Mouse (Mus musculus) forebrain, postnatal 0 days (tissue): Measurements from ENCODE around the gene Mansc1. TPM values are rescaled to one million over a fixed set of nuclear protein-coding genes. Genes with fewer than 3 reads are reported as not detected.
A peak's percentile ranks its signal among the peaks of the same experiment; 100 is the strongest.

Source experiments
- ATAC-seq: fragments of 200-750 bp; cut with Nextera tagmentation; 2 replicates; pipeline ENCODE4 v1.8.0; 2017; ENCODE audit warnings: mild to moderate bottlenecking, moderate library complexity
- DNase-seq: peaks from one replicate; pipeline ENCODE4 v3.0.0-alpha.2; 2015
- H3K27ac ChIP-seq: fragments of 300-500 bp; sonication (generic); 2 replicates; pipeline ENCODE4 v1.5.1; 2014; ENCODE audit warnings: low read depth, mild to moderate bottlenecking, antibody characterized with exemption, low read length, moderate library complexity, mixed read lengths
- H3K27me3 ChIP-seq: fragments of 300-500 bp; sonication (generic); 2 replicates; pipeline ENCODE4 v1.6.1; 2014; ENCODE audit warnings: mild to moderate bottlenecking, low read length, mixed read lengths; ENCODE audit not compliant: insufficient read depth
- H3K36me3 ChIP-seq: fragments of 300-500 bp; sonication (generic); 2 replicates; pipeline ENCODE4 v1.6.1; 2014; ENCODE audit warnings: mild to moderate bottlenecking, moderate library complexity; ENCODE audit not compliant: insufficient read depth
- H3K4me1 ChIP-seq: fragments of 300-500 bp; sonication (generic); 2 replicates; pipeline ENCODE4 v1.6.1; 2014; ENCODE audit warnings: antibody characterized with exemption; ENCODE audit not compliant: insufficient read depth
- H3K4me2 ChIP-seq: fragments of 300-500 bp; sonication (generic); 2 replicates; pipeline ENCODE4 v1.6.1; 2014; ENCODE audit warnings: low read depth, mild to moderate bottlenecking, moderate library complexity
- H3K4me3 ChIP-seq: fragments of 300-500 bp; sonication (generic); 2 replicates; pipeline ENCODE4 v1.5.1; 2014; ENCODE audit warnings: low read depth, low read length, mixed read lengths
- H3K9ac ChIP-seq: fragments of 300-500 bp; sonication (generic); 2 replicates; pipeline ENCODE4 v1.6.1; 2014; ENCODE audit warnings: mild to moderate bottlenecking
- H3K9me3 ChIP-seq: fragments of 300-500 bp; sonication (generic); 2 replicates; pipeline ENCODE4 v1.6.1; 2016; ENCODE audit warnings: low read length
- CTCF ChIP-seq: sonication (generic); IDR thresholded peaks from 2 replicates; pipeline ENCODE4 v1.5.1; 2016; ENCODE audit warnings: antibody characterized with exemption, control low read depth, low read depth
- WGBS: fragments of 180-500 bp; shearing (Covaris S2); extraction: QIAGEN DNeasy Blood & Tissue Kit; methylation state at CpG from one replicate; pipeline ENCODE4 v1.1.7; 2014; 5-methylcytosine and 5-hydroxymethylcytosine counted together
- polyA plus RNA-seq: library from polyadenylated mRNA; unstranded; fragments of >200 nt; fragmentation: Nextera tagmentation; extraction: Ambion mirVana; gene quantifications from 2 replicates; pipeline ENCODE4 v1.2.1, GENCODE M21; 2015
- total RNA-seq: library from RNA; depleted of rRNA; stranded (reverse); fragments of >200 nt; gene quantifications from 2 replicates; pipeline ENCODE4 v1.2.3, GENCODE M21; 2014

Gene Mansc1
- total and polyA plus RNA-seq, 2 experiments from 2014 or later, result 1.9 to 2.8 TPM

DNA sequence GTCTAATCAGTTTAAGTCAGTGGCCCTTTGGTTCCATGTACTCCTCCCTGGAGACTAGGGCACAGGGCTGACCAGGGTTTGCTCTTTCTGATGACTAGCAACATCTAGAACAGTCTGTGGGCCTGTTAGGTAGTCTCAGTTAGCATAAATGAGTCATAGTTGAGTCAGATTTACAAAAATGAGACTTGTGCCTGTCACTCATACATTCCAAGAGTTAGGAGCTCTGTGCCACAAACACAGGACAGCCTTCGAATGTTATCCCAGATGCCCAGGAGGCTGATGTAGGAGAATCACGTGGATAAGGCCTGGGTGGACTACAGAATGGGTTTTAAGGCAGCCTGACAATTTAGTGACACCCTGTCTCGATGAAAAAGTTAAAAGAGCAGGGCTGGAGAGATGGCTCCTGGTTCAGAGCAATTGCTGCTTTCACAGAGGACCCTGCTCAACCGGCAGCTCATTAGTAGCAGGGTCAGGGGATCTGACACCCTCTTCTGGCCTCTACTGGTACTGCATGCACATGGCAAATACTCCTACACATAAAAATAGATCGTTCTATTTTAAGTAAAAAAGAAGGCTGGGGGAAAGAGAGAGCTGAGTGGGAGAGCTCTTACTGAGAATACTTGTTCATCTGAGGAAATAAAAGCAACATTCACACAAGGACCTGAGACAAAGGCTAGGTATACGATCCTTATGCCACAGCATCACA lies 11.3 kb downstream of the Mansc1 start:
- peak; percentile 62 for TF ChIP-seq CTCF

DNA sequence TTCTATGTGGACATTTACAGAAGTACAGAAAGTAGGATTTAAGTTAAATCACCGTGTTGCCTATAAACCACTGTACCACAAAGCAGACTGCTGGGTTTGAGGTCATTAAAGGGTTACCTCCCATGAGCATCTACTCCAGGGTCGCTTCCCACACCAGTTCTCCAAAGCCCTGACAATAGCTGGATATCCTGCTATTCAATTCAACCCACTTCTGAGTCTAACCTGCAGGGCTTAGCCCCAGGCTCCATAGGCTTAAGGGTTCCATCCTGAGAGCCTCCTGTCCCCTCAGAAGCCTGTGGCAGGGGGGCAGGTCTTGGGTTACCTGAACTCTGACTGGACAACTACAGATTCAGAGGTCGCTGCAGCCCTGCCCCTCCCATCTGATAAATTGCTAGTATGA lies 12.2 kb downstream of the Mansc1 start:
- Histone ChIP-seq H3K27ac (no peak overlapping the region), H3K4me3 (no peak overlapping the region), H3K36me3 (no peaks in the 10 kb centered on the region), H3K4me1 (no peaks in the 10 kb centered on the region), H3K9me3 (no peaks in the 10 kb centered on the region), H3K27me3 (no peaks in the 10 kb centered on the region), H3K9ac (no peak overlapping the region), H3K4me2 (no peak overlapping the region)
- ATAC-seq (no peak), DNase-seq (no peak)
- no peak for TF ChIP-seq CTCF
- WGBS, result 74% methylated on average over 3 of the region's 3 CpGs

More for the DNA sequence above, 11.3 kb downstream of the Mansc1 start:
- ATAC-seq (no peak), DNase-seq (peak; percentile 51)
- Histone ChIP-seq H3K36me3 (no peaks in the 10 kb centered on the region), H3K4me3 (no peak overlapping the region), H3K9me3 (no peaks in the 10 kb centered on the region), H3K9ac (no peak overlapping the region), H3K4me2 (no peak overlapping the region), H3K4me1 (no peaks in the 10 kb centered on the region), H3K27me3 (no peaks in the 10 kb centered on the region), H3K27ac (no peak overlapping the region)
- WGBS, result 65% methylated on average over 6 of the region's 6 CpGs

DNA sequence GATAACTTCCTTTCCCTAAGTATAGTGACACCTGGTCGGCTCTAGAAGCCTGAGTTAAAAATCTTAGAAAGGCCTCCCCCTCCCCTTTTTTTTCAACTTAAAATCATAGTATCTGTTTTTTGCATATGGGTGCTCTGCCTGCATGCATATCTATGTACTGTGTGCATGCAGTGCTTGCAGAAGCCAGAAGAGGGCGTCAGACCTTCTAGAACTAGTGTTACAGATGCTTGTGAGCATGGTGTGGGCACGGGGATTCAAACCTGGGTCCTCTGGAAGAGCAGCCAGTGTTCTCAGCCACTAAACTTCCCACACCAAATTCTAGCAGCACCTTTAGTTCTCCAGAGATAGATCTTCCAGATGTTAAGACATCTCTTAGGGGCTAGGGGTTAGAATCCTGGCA lies 14.7 kb downstream of the Mansc1 start:
- no peaks in the 10 kb centered on the region for H3K4me1 ChIP-seq
- H3K4me2 ChIP-seq, result no peak overlapping the region
- ATAC-seq (no peak), DNase-seq (no peak)
- no peaks in the 10 kb centered on the region for H3K9me3 ChIP-seq
- 58% methylated on average over 3 of the region's 3 CpGs for WGBS
- TF ChIP-seq CTCF, result 0 out of 2 replicates have a peak, but pooled peaks have one; percentile 10
- no peaks in the 10 kb centered on the region for H3K27me3 ChIP-seq
- no peaks in the 10 kb centered on the region for H3K36me3 ChIP-seq
- H3K4me3 ChIP-seq, result no peak overlapping the region
- no peak overlapping the region for H3K27ac ChIP-seq
- H3K9ac ChIP-seq, result no peak overlapping the region

DNA sequence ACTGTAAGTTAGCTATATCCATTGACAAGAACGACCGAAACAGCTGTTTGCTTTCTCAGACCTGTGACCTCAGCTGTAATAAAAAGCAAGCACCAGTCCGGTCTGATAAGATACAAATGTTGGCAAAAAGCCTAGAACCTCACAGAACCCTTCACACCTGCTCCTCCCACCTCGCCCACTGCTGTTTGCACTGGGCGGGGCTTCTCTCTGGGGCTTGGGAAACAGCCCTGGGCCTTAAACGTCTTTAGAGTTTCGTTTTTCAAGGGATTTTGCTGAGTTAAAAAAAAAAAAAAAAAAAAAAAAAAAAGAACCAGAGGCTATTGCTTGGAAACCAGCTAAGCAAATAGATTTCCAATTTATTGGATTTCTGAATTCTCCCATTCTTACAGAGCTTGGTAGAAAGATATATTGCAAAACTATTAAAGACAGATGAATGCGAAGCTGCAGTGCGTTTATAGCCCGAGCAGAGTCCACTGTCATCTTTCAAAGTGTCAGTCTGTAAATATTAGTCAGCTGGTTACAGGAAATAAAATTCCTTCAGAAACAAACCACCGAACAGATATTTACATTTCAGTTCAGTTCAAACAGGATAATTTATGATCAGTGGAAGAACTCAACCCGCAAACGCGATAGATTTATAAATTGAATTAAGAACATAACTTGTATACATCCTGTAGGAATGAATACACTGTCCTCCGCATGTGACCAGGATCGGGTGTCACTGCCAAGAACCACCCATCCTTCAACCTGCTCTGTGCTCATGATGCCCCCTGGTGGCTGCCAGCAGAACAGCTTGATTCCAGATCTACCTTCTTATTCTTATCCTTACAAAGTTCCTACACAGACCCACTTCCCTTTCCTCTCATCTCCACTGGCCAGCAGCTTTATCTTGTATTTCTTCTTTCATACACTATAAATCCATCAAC lies 17.3 kb downstream of the Mansc1 start:
- Histone ChIP-seq H3K36me3 (no peaks in the 10 kb centered on the region), H3K9me3 (no peaks in the 10 kb centered on the region), H3K9ac (no peak overlapping the region), H3K4me3 (peak overlapping the region; percentile 13; the same call in 1 of the 2 replicates), H3K4me2 (peak overlapping the region; percentile 29), H3K27me3 (no peaks in the 10 kb centered on the region), H3K4me1 (no peaks in the 10 kb centered on the region), H3K27ac (no peak overlapping the region)
- ATAC-seq (peak; percentile 70), DNase-seq (peak; percentile 87)
- WGBS, result 24% methylated on average over 16 of the region's 16 CpGs
- TF ChIP-seq CTCF, result peak; percentile 97

DNA sequence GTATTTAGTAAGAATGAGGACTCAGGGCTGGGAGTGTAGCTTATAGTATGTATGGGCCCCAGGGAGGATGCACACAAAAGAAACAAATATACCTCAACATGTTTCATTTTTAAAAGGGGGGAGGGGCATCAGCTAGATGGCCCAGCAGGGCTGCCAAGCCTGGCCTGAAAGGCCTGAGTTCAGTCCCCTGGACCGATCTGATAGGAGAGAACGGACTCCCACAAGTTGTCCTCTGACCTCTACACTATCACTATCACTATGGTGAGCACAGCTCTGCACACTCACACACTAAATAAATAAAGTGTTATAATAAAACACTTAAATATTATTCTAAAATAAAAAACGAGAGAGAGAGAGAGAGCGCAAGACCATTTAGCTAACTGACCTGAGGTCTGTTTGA lies 18.0 kb downstream of the Mansc1 start:
- whole genome bisulfite sequencing, result 91% methylated on average over 4 of the region's 4 CpGs
- Histone ChIP-seq H3K36me3 (no peaks in the 10 kb centered on the region), H3K4me3 (no peak overlapping the region), H3K27ac (no peak overlapping the region), H3K4me1 (no peaks in the 10 kb centered on the region), H3K9ac (no peak overlapping the region), H3K4me2 (no peak overlapping the region), H3K27me3 (no peaks in the 10 kb centered on the region), H3K9me3 (no peaks in the 10 kb centered on the region)
- TF ChIP-seq CTCF, result no peak
- DNase-seq (no peak), ATAC-seq (no peak)

DNA sequence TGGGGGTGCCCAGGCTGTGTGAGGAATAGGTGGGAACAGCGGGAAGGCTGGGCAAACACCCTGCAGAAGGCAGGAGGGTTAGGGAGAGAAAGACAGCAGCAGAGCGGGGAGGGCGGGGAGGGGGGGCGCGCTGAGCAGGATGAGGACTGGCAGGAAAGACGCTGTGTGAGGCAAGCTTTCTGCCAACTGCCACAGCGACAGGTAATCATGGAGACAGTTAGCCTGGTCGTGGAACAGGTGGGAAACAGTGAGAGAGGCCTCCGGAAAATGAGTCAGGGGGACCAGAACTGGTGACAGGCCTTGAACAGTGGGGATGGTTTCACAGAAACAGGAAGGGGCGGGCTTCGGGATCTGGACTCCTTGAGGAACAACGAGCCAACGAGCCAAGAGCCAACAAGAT lies 20.4 kb downstream of the Mansc1 start:
- Histone ChIP-seq H3K4me3 (no peak overlapping the region), H3K9ac (no peak overlapping the region; the same call in 1 of the 2 replicates), H3K27me3 (no peaks in the 10 kb centered on the region), H3K27ac (no peak overlapping the region), H3K4me1 (no peaks in the 10 kb centered on the region), H3K9me3 (no peaks in the 10 kb centered on the region), H3K36me3 (no peaks in the 10 kb centered on the region), H3K4me2 (no peak overlapping the region)
- TF ChIP-seq CTCF, result no peak
- WGBS, result 67% methylated on average over 13 of the region's 13 CpGs
- DNase-seq, result no peak
- peak; percentile 46; the same call in 1 of the 2 replicates for ATAC-seq

DNA sequence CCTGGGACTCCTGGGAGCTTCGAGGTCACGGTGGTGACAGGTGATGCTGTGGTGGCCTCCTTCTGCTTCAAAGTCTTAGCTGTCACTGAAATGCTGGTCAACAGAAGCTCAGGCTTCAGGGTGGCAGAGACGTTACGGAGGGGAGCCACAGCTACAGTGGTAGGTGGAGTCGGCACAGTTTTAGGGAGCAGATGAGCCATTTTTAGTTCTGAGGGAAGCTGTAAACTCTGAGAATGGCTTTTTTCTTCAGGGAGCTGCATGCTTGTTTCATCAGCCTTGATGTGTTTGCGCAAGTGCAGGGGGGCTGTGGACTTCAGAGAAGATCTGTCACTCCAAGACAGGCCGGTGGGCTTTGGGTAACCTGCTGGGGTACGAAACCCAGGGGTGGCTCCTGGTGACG lies 21.9 kb downstream of the Mansc1 start:
- no peak overlapping the region for H3K9ac ChIP-seq
- H3K27me3 ChIP-seq, result no peaks in the 10 kb centered on the region
- no peak overlapping the region for H3K4me3 ChIP-seq
- no peak for DNase-seq
- H3K4me1 ChIP-seq, result no peaks in the 10 kb centered on the region
- no peak overlapping the region for H3K4me2 ChIP-seq
- H3K36me3 ChIP-seq, result no peaks in the 10 kb centered on the region
- no peak overlapping the region for H3K27ac ChIP-seq
- TF ChIP-seq CTCF, result no peak
- WGBS, result 87% methylated on average over 9 of the region's 9 CpGs
- H3K9me3 ChIP-seq, result no peaks in the 10 kb centered on the region
- ATAC-seq, result no peak
